Mouse (Mus musculus) bone marrow macrophage, adult 2 months (primary cell): ENCODE data around the gene Dnajc4.
A peak's percentile ranks its signal among the peaks of the same experiment; 100 is the strongest.

Experiments
- CTCF ChIP-seq: IDR thresholded peaks from 2 replicates; pipeline ENCODE4 v1.5.1; 2012; ENCODE audit warnings: low read depth, mild to moderate bottlenecking, low read length, moderate library complexity
- POLR2A ChIP-seq: IDR thresholded peaks from 2 replicates; pipeline ENCODE4 v1.6.1; 2012; ENCODE audit warnings: mild to moderate bottlenecking, low read depth, low read length, borderline replicate concordance

GRCm38 (mm10) chr19:6942249-6942691 lies 50.1 kb downstream of the Dnajc4 start, which contains the start of gene Gpr137:
- TF ChIP-seq CTCF (no peak), POLR2A (0 out of 2 replicates have a peak, but pooled peaks have one; percentile 25)
